Mouse (Mus musculus): ENCODE data around the gene Mier2.

- TF ChIP-seq CTCF (conservative IDR thresholded peaks at IDR 0.05; ENCODE audit: low read length) = no peak
- no peak for TF ChIP-seq NANOG (IDR thresholded peaks at IDR 0.05; ENCODE audit: borderline replicate concordance, low read length)
- TF ChIP-seq POU5F1 (IDR thresholded peaks at IDR 0.05; ENCODE audit: borderline replicate concordance, low read length) = no peak
Observed at GRCm38 (mm10) chr10:79559716-79560115, 4.7 kb upstream of the Mier2 start.
